Mouse (Mus musculus): ENCODE data around the gene Olfr868.

Olfr868 gene

DNA sequence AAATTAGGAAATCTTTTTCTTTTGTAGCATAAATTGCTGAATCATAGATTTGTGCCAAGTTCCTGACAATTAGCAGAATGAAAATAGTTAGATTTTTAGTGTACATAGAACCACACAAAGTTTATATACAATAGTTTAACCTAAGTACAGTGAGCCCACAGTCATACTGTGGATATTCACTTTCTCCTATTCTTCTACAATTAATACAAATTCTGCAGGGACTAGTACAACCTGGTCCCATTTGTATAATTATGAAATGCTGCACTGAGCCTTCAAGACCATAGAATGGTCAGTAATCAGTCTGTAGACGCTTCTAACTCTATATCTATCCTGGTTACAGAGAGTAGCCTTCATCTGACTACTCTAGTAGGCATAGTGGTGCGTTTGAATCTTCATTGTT lies at the start of gene Olfr868:
Gene Olfr868, plus strand, starts transcription at position 301 of the 400 bp plus-strand sequence.
- no peak for DNase-seq (ENCODE audit: low spot score)

- no peak for DNase-seq (ENCODE audit: low spot score)
Measured at GRCm38 (mm10) chr9:20057462-20057861, 41.0 kb upstream of the Olfr868 start, which contains the start of gene Olfr867. Gene Olfr867 (minus strand): TSS chr9:20057562.

DNA sequence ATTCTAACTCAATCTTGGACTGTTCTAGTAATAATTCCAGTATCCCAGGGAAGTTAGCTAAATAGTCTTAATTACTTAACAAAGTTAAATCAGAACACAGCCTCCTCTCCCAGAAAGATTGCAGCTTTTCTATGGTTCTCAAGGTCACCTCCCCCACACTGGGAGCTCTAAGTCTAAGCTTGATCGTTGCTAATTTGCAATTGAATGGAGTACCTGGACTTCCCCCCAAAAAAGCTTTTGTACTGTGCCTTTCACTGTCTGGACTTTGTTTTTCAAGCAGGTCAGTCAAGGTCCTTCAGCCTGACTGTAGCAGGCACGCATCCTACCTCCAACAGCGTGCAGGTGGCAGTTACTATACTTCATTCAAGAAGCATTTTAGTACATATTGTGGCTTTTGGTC lies 28.2 kb upstream of the Olfr868 start:
- DNase-seq (ENCODE audit: low spot score), result no peak

- no peak for DNase-seq (ENCODE audit: low spot score)
Measured at GRCm38 (mm10) chr9:20071291-20071690, 27.1 kb upstream of the Olfr868 start.

GRCm38 (mm10) chr9:20073523-20074177 lies 24.8 kb upstream of the Olfr868 start:
- DNase-seq (ENCODE audit: low spot score), result no peak

GRCm38 (mm10) chr9:20128709-20129108 lies 30.3 kb downstream of the Olfr868 start, which contains the start of gene Olfr869:
Gene Olfr869 (plus strand): TSS chr9:20129009.
- no peak for DNase-seq (ENCODE audit: low spot score)

DNA sequence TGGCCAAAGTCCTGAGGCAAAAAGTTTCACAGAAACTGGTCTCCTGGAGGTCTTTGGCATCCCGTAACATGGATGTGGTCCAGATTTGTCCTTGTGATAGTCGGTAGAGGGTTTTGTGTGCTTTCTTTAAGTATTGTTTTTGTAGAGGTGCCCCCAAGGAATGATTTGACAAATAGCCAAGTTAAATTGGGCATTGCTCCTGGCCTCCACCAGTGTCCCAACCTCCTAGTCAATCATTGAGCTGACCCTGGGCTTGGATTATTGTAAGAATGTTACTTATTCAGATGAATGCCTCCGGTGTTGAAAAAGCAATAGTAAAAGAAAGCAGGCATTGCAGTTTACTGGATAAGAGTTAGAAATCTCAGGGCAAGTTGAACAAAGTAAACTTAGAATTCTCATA lies 51.3 kb downstream of the Olfr868 start:
- DNase-seq (ENCODE audit: low spot score), result no peak
